Mouse (Mus musculus) urinary bladder, postnatal 14 days (tissue): Measurements from ENCODE around the gene Dera.

Experiments used
- DNase-seq: peaks from one replicate; pipeline ENCODE4 v3.0.0; 2021; ENCODE audit warnings: low spot score

Gene Dera

GRCm38 (mm10) chr6:137806806-137807205 is 52.5 kb downstream of the Dera start:
- DNase-seq = no peak

GRCm38 (mm10) chr6:137807296-137807695 is 53.0 kb downstream of the Dera start:
- no peak for DNase-seq

- DNase-seq = no peak
These were observed 54.4 kb downstream of the Dera start for GRCm38 (mm10) chr6:137808706-137809105.

- no peak for DNase-seq
These were observed 55.8 kb downstream of the Dera start for GRCm38 (mm10) chr6:137810136-137810535.

GRCm38 (mm10) chr6:137814006-137814405 is 59.7 kb downstream of the Dera start:
- DNase-seq = no peak

- no peak for DNase-seq
These were observed 62.2 kb downstream of the Dera start for GRCm38 (mm10) chr6:137816508-137816907.

GRCm38 (mm10) chr6:137822550-137822949 is 68.2 kb downstream of the Dera start:
- DNase-seq = no peak

GRCm38 (mm10) chr6:137824046-137825021 is 70.0 kb downstream of the Dera start:
- DNase-seq = no peak

- DNase-seq = no peak
These were observed 70.8 kb downstream of the Dera start for GRCm38 (mm10) chr6:137825022-137825613.

- no peak for DNase-seq
These were observed 74.9 kb downstream of the Dera start for GRCm38 (mm10) chr6:137829056-137829776.

- DNase-seq = no peak
These were observed 82.5 kb downstream of the Dera start for GRCm38 (mm10) chr6:137836799-137837198.

GRCm38 (mm10) chr6:137843337-137843736 is 89.0 kb downstream of the Dera start:
- DNase-seq = peak; percentile 23

GRCm38 (mm10) chr6:137857198-137858194 is 103.2 kb downstream of the Dera start:
- no peak for DNase-seq

GRCm38 (mm10) chr6:137869903-137870580 is 115.7 kb downstream of the Dera start:
- no peak for DNase-seq

GRCm38 (mm10) chr6:137870667-137871066 is 116.3 kb downstream of the Dera start:
- no peak for DNase-seq

GRCm38 (mm10) chr6:137872055-137872735 is 117.8 kb downstream of the Dera start:
- DNase-seq = peak; percentile 74

- DNase-seq = no peak
These were observed 120.3 kb downstream of the Dera start for GRCm38 (mm10) chr6:137874471-137875244.

GRCm38 (mm10) chr6:137885644-137886043 is 131.3 kb downstream of the Dera start:
- DNase-seq = no peak
